Mouse (Mus musculus) testis, postnatal 14 days (tissue): ENCODE results near the gene Antxr1.
"Not testable (repeated sequence)": the region's sequence is repeated elsewhere in the genome, so short reads cannot be mapped to it uniquely, and the experiment has no call there.

ENCODE experiments used
- DNase-seq: peaks from one replicate; pipeline ENCODE4 v3.0.0; 2021; ENCODE audit warnings: low spot score

The Antxr1 gene

GRCm38 (mm10) chr6:87101955-87102353 is 233.7 kb downstream of the Antxr1 start:
- no peak for DNase-seq

GRCm38 (mm10) chr6:87101281-87101954 is 234.2 kb downstream of the Antxr1 start:
- peak; percentile 62 for DNase-seq

GRCm38 (mm10) chr6:87100297-87101020 is 235.2 kb downstream of the Antxr1 start:
- DNase-seq, result no peak

GRCm38 (mm10) chr6:87099671-87100296 is 235.8 kb downstream of the Antxr1 start:
- no peak for DNase-seq

GRCm38 (mm10) chr6:87099261-87099660 is 236.4 kb downstream of the Antxr1 start:
- DNase-seq, result no peak

GRCm38 (mm10) chr6:87093631-87094030 is 242.0 kb downstream of the Antxr1 start:
- not testable (repeated sequence) for DNase-seq

GRCm38 (mm10) chr6:87092476-87092875 is 243.1 kb downstream of the Antxr1 start:
- no peak for DNase-seq

GRCm38 (mm10) chr6:87090877-87091276 is 244.7 kb downstream of the Antxr1 start:
- DNase-seq, result no peak

- DNase-seq, result no peak
Measured at GRCm38 (mm10) chr6:87088356-87088755, 247.3 kb downstream of the Antxr1 start.

GRCm38 (mm10) chr6:87085026-87085425 is 250.6 kb downstream of the Antxr1 start:
- DNase-seq, result no peak
